Mouse (Mus musculus) left cerebral cortex, postnatal 25 days (tissue): Measurements from ENCODE around the gene Gm3488. TPM values are rescaled to one million over a fixed set of nuclear protein-coding genes. Genes with fewer than 3 reads are reported as not detected.
"Not testable (repeated sequence)": the region's sequence is repeated elsewhere in the genome, so short reads cannot be mapped to it uniquely, and the experiment has no call there.

ENCODE experiments used
- DNase-seq, 2 experiments: peaks; one replicate each; pipeline ENCODE4 v3.0.0; 2022; ENCODE audit warnings: low spot score in 2 of 2, mixed read lengths in 1 of 2
- intact Hi-C: fragments of 180-260 bp; cut with DNase I; formaldehyde crosslinking; loops from one replicate; pipeline ENCODE4 v1.15.1; 2025
- total RNA-seq, 2 experiments: library from RNA; stranded (reverse); gene quantifications; 2 replicates each; pipeline ENCODE4 v1.2.3; 2021

Gm3488 gene
- 1 to 10 TPM; 1.2 to 1.4 TPM for total RNA-seq

GRCm38 (mm10) chr14:5501374-5501773 lies at the start of gene Gm3488:
Gm3488 (plus strand) TSS chr14:5501674.
- intact Hi-C loops, DNase-seq: not testable (repeated sequence)

DNA sequence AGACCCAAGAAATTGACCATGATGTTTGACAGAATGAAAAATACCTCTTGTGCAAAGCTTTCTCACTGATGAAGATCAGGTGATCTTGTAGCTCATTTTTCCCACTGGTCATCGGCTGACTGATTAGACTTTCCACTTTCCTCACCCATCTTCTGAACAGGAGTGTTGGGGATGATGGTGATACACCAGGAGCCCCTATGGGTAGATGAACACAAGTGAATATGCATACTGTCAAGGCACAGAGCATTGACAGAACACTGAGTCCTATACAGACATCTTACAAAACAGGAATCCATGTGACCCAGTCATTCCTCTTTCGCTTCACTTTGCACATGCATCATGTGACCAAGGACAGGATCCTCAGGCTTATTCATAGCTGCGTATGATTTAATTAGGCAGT lies 46.1 kb upstream of the Gm3488 start, which contains the start of gene Gm3194:
TSS of gene Gm3194 (minus strand) at position 101 of the 400 bp plus-strand sequence.
- DNase-seq, intact Hi-C loops: not testable (repeated sequence)

- DNase-seq, intact Hi-C loops: not testable (repeated sequence)
These were observed 41.0 kb upstream of the Gm3488 start for GRCm38 (mm10) chr14:5460469-5460868.

DNA sequence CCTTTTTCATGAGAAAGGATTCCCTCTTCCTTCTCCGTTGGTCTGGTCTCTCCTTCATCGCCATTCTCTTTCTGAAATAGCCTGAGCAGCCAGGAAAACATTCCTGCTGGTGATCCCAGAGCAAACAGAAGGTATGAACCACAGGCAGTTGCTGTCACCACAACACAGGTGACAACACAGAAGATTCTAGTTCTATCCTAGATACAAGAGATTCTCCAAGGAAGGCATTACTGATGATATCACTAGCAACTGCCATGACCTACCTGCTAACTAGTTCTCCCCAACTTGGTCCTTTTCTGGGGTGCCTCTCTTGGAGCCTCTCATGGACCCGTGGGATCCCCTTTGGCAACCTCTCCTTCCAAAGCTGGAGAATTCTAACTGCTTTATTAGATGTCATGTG lies 23.7 kb upstream of the Gm3488 start, which contains the start of gene Gm8246:
TSS of gene Gm8246 (minus strand) at position 101 of the 400 bp plus-strand sequence.
- DNase-seq, intact Hi-C loops: not testable (repeated sequence)

GRCm38 (mm10) chr14:5483907-5484306 lies 17.6 kb upstream of the Gm3488 start, which contains the start of gene Gm3187:
Gm3187 (plus strand) TSS chr14:5484207.
- DNase-seq, intact Hi-C loops: not testable (repeated sequence)

- DNase-seq, intact Hi-C loops: not testable (repeated sequence)
These were observed 36.7 kb downstream of the Gm3488 start, which contains the start of gene Gm3532 for GRCm38 (mm10) chr14:5538196-5538595. Gm3532 (plus strand) TSS chr14:5538496.

Other genes starting within 250 kb of the Gm3488 start
- not detected for gene Gm3526, start 241.1 kb upstream of the Gm3488 start, total RNA-seq
- gene Gm3542, start 166.7 kb upstream of the Gm3488 start, total RNA-seq = not detected
- gene Gm3500, start 112.6 kb upstream of the Gm3488 start, total RNA-seq = not detected
- 1 to 10 TPM; 2.2 to 2.8 TPM for gene Gm3194, start 46.2 kb upstream of the Gm3488 start, total RNA-seq
- not detected for gene Gm8246, start 23.8 kb upstream of the Gm3488 start, total RNA-seq
- not detected for gene Gm3187, start 17.5 kb upstream of the Gm3488 start, total RNA-seq
- not detected for gene Gm3532, start 36.8 kb downstream of the Gm3488 start, total RNA-seq
- gene Gm8265, start 131.4 kb downstream of the Gm3488 start, total RNA-seq = not detected
- not detected for gene Gm9603, start 185.8 kb downstream of the Gm3488 start, total RNA-seq
- gene Gm3373, start 239.9 kb downstream of the Gm3488 start, total RNA-seq = under 1 TPM; 0.53 to 0.85 TPM